Mouse (Mus musculus): ENCODE data around the gene Irgm1.
"Not testable (repeated sequence)": the region's sequence is repeated elsewhere in the genome, so short reads cannot be mapped to it uniquely, and the experiment has no call there.

The Irgm1 gene

DNA sequence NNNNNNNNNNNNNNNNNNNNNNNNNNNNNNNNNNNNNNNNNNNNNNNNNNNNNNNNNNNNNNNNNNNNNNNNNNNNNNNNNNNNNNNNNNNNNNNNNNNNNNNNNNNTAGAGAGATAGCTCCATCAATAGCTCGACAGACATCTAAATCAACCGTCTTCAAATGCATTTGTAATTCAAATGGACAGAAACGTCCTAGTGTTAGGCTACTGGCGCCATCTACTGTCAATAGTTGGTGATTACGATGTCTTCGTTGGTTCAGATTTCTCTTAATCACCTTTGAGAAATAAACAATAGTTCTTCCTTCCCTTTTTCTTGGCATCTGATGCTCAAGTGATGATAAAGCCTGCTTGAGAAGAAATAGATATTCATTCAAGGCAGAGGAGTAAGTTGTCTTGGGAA is 12.5 kb downstream of the Irgm1 start:
- peak in 1 of 2 experiments; percentile 88 for DNase-seq (ENCODE audit: inconsistent age in 2 of 2, low spot score in 1 of 2)

DNA sequence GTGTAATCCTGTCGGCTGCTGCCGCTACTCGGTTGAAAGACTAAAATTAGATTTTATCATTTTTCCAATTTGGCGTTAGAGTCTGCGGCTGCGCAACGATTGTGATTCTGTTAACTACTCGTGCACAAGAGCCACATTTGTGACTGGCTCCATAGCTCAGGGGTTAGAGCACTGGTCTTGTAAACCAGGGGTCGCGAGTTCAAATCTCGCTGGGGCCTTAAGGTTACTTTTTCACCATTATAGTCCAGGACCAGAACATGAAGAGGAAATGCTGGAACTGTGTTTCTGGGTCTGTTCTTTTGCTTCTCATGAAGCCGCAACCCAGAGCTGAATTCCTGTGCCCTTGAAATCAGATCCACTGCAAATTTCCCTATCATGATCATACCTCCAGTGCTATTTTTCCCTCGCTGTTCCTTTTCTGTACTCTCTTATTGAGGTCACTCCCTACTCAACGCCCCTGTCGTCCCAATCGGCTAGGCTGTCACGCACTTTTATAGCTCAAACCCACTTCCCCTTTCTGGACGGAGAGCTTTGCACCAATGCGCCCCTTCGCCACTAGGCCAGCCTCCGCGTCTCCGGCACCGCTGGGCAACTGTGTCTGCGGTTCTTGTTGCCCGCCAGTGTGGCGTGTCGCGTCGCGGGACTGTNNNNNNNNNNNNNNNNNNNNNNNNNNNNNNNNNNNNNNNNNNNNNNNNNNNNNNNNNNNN is 17.9 kb downstream of the Irgm1 start:
- peak; percentile 91 to 99 for DNase-seq (ENCODE audit: inconsistent age in 2 of 2, low spot score in 1 of 2)

DNA sequence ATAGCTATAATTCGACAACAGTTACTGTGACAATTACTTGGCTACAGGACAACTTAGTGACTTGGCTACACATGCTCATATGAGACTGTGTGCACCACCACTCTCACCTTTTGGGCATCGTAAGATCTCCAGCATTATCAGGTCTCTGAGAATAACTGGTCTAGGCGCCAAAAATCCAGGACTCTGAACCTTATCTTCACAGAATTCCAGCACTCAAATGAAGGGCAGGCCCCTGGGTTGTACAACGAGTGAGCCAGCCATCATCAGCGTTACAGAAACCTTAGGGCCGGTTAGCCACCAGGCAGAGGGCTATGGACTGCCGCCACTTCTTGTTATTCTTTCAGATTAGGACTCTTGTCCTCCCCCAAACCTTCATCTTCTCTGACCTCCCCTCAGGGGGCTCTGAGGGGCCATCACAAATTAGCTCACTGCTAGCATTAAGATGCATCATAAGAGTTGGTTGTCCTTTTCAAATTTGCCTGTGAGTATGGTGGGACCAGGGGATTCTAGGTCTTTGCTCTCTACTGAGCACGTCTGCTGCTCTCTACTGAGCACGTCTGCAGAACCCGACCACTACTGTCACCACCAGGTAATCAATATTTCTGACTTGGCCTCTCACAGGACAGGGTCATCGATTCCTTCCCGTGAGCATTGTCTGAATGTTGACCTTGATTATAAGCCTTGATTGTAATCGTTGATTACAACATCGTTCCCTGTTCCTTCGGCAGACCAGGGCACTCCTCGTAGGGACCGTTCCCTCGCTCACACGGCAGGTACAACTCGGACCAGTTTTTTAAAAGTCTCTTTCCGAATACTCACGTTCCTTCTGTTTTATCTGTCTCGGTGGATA is 18.6 kb downstream of the Irgm1 start:
- DNase-seq (ENCODE audit: inconsistent age in 2 of 2, low spot score in 1 of 2) = no peak

DNA sequence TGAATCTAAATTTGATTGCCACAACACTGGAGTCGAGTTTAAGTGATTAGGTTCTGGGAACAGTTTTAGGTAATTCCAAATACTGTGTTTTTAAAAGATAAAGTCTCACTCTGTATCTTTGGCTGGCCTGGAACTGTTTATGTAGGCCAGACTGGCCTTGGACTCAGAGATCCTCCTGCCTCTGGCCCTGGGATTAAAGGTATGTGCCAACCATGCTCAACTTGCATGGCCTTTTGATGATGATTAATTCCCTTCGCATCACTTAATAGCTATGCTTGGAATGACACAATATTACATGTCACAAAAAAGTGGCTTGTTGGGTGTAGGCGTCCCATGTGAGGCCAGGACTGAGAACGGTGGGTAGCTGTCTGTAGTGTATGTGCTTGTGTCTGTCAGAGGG is 19.3 kb downstream of the Irgm1 start:
- peak in 1 of 2 experiments; percentile 82 for DNase-seq (ENCODE audit: inconsistent age in 2 of 2, low spot score in 1 of 2)

DNA sequence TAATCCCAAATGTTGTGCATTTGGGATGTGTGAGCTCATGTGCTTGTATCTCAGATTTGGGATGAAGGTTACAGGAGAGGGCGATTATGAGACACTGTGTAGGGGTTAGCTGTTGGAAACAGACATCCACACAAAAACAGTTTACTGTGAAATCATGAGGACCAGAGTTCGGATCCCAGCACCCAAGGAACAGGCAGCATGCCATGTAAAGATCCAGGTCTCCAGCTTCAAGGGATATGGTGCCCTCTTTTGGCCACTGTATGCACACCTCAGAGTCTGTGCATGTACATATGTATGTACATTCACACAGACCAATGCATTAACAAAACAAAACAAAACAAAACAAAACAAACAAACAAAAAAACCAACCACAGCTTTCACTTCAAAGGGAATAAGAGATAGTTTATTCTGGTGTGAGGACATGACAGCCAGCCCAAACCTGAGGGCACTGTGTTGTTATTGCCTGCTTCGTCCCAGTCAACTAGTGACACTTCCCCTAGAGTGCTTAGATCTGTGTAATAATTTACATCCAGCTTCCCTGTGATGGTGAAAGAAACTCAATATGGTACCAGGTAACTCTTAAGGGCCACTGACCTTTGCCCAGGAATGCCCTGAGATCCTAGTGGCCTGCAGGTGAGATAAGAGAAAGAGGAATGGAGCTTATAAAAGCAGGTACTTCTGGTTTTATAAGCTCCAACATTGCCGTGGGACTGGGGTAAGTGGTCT is 20.1 kb downstream of the Irgm1 start:
- peak in 1 of 2 experiments; percentile 53 for DNase-seq (ENCODE audit: inconsistent age in 2 of 2, low spot score in 1 of 2)

DNA sequence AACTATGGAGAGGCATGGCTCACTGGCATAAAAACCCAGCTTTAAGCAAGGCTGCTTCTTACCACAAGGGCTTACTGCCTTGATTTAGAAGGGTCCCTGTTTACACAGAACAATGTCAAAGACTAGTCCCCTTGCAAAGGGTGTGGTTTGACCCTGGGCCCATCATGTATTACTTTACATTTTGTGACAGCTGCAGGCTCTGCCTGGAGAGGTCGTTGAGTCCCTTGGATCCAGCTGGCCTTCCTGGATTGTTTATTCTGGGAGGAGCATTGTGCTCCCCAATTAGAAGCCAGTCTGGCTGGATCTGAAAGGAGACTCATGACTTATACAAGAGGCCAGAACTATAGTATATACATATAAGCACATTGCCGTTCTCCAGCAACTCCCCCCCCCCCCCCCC is 21.2 kb downstream of the Irgm1 start:
- no peak for DNase-seq (ENCODE audit: inconsistent age in 2 of 2, low spot score in 1 of 2)

DNA sequence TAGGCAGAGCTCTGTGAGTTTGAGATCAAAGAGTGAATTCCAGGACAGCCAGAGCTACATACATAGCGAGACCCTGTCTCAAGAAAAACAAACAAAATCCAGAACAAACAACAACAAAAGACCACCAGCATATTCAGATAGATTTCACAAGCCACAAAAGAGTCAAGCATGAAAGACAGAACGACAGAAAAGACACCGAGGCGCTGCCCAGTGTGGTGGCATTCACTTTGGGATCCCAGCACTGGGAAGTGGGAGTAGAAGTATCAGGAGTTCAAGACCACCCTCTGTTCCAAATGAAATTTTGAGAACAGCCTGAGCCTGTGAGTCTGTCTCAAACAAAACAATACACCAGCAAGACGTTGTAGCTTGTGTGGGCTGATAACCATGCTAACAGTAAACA is 24.6 kb downstream of the Irgm1 start:
- DNase-seq (ENCODE audit: inconsistent age in 2 of 2, low spot score in 1 of 2) = no peak

DNA sequence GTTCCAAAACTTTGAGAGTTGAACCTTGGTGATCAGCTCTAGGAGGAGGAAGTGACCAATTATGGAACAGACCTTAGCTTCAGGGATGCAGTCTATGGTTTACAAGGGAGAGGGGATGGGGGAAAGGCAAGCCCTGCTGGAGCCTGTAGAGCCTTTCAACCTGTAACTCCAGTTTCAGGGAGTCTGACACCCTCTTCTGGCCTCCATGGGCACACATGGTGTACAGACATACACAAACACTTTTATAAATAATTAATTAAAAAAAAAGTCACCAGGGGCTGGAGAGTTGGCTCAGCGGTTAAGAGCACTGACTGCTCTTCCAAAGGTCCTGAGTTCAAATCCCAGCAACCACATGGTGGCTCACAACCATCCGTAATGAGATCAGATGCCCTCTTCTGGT is 25.1 kb downstream of the Irgm1 start:
- DNase-seq (ENCODE audit: inconsistent age in 2 of 2, low spot score in 1 of 2) = not testable (repeated sequence)

DNA sequence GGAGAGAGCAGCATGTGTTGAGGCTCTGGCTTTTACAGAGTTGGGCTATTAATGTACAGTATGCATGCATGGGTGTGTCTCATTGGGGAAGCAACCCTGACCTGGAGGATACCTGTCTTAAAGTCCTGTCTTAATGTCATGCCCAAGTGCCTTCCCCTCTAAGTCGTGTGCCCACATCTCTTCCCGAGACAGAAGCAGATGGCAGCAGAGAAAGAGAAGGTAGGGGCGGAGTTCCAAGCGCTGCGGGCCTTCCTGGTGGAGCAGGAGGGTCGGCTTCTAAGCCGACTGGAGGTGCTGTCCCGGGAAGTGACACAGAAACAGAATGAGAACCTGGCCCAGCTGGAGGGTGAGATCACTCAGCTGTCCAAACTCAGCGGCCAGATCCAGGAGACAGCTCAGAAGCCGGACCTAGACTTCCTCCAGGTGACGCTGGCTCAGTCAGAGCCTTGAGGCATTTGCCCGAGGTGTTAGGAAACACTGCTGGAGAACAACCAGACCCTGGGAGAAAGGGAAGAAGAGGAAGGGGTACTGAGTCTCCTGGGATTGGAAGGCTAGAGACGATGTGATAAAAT is 26.2 kb downstream of the Irgm1 start:
- DNase-seq (ENCODE audit: inconsistent age in 2 of 2, low spot score in 1 of 2) = no peak

DNA sequence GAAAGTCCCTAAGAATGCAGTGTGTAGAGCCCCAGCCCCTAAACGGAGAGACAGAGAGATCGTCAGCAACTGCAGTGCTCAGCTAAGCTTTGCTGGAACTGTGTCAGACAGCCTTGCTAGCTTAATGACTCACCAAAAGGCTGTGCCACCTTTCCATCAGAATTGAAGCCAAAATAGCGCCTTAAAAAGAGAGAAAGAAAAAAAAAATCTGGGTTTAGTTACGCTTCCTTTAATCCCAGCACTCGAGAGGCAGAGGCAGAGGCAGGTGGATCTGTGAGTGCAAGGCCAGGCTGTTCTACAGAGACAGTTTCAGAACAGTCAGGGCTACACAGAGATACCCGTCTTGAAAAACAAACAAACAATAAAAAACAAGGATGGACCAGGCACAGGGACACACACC is 27.2 kb downstream of the Irgm1 start:
- peak in 1 of 2 experiments; percentile 80 for DNase-seq (ENCODE audit: inconsistent age in 2 of 2, low spot score in 1 of 2)

DNA sequence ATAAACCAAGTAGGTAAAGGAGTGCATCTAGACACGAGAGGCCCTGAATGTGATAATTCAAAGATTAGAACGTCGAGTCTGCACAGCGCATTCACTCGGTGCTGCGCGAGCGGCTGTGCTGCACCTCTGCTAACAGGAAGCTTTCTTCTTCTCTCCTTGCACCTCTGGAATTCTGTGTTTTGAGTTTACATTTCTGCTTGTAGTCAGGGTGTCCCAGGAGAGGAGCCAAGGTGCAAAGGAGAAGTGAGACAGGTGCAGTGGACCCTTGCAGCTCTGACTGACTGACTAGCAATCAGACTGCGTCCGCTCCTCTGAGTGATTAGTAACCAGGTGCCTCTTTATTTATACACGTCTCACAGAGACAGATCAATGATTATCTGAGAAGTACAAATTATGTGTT is 28.3 kb downstream of the Irgm1 start:
- DNase-seq (ENCODE audit: inconsistent age in 2 of 2, low spot score in 1 of 2) = no peak

DNA sequence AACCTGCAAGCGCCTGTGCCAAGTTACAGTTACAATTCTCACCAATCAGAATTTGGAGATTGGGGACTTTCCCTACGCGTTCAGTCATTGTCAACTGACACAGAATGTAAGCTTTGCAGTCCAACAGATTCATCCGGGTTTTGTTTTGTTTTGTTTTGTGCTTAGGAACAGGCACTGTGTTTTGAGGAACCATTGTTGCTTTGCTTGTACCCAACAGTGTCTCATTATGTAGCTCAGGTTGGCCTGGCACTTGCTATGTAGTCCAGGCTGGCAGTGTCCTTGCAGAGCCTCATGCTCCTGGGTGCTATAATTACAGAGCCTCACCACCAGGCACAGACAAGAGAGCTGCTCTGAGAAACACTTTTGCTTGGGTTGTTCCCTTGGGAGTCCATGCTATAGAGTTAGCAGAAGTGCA is 29.1 kb downstream of the Irgm1 start:
- no peak for DNase-seq (ENCODE audit: inconsistent age in 2 of 2, low spot score in 1 of 2)

DNA sequence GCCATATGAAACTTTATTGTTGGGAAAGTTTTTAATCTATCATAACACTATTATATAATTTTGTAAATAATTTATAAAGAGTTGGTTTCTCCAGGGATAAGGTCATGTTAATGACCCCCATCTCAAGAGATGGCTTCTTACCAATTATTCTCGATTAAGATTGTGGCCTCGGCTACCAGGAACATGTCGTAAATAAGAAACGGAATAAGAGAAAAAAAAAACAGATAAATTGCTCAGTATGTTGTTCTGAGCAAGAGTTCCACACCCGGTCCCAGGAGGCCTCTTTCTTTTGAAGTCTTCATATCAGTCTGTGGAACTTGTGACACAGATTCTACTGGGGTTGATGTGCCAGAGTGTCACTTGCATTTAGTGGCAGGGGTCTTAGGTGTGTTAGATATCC is 30.3 kb downstream of the Irgm1 start:
- DNase-seq (ENCODE audit: inconsistent age in 2 of 2, low spot score in 1 of 2) = no peak

DNA sequence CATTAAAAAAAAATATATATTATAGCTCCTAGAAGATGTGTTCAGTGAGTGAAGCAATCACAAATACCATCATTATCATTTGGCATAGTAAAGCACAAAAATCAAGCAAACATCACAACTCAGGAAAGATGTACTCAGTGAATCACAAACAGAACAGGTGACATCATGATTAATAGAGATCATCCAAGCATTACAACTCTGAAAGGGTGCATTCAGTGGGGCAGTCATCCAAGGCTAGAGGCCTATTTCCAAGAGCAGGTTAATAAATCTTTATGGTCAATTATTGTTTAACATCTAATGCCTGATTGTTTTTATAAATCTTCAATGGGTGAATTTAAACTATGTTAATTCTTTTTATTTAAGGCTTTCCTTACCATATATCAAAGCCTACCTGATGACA is 30.7 kb downstream of the Irgm1 start:
- DNase-seq (ENCODE audit: inconsistent age in 2 of 2, low spot score in 1 of 2) = no peak

DNA sequence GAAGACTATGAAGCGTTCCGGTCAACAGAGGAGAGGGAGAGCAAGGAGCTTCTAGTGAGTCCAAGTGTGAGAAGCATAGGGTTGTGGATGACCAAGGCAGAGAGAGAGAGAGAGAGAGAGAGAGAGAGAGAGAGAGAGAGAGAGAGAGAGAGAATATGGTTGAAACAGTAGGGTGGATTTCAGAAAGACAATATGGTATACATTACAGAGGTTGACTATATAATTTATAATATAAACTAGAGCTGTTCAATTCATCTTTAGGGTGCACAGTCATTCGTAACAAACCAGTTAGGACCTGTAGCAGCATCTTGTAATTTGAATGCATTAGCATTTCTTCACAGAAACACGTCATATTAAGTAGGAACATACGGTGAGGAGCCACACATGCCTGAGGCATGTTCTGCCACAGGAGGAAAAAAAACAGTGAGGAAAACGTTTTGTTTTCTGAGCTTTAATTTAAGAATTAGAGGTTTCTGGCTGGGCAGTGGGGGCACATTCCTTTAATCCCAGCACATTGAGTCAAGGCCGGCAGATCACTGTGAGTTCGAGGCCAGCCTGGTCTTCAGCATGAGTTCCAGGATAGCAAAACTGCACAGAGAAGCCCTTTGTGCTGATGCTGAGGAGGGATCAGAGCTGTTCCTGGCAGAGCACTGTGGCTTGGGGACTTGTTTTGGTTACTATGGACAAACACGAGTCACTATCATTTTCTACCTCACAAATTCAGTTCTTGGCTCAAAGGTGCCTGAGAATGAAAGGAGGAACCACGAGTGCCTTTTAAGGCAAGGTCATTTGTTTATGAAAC is 32.4 kb downstream of the Irgm1 start:
- no peak for DNase-seq (ENCODE audit: inconsistent age in 2 of 2, low spot score in 1 of 2)

DNA sequence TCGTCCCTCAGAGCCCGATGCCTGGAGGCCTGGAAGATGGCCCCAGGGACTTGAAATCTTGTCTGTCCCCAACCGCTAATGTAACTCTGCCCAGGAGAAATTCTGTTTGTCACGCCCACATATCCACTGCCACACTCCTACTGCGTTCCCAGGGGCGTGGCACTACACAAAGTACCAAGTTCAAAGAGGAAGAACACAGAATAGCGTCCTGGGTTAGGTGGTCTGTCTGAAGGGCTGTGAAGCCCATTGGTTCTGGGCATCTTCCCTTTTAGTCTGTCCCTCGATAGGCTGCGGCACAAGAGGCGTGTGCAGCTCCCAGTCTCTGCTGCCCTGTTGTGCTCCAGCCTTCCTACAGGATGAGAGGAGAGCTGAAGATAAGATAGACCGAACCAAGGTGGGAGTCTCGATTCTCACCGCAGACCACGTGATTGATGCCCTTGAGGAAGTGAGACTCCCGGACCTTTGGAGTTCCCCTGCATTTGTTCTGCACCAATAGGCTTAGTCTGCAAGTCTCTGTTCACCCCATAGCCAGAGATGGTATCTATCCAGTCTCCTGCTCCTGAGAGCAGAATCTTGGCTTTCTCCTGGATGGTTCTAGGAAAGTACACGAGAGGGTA is 33.2 kb downstream of the Irgm1 start:
- DNase-seq (ENCODE audit: inconsistent age in 2 of 2, low spot score in 1 of 2) = peak; percentile 41 to 90

DNA sequence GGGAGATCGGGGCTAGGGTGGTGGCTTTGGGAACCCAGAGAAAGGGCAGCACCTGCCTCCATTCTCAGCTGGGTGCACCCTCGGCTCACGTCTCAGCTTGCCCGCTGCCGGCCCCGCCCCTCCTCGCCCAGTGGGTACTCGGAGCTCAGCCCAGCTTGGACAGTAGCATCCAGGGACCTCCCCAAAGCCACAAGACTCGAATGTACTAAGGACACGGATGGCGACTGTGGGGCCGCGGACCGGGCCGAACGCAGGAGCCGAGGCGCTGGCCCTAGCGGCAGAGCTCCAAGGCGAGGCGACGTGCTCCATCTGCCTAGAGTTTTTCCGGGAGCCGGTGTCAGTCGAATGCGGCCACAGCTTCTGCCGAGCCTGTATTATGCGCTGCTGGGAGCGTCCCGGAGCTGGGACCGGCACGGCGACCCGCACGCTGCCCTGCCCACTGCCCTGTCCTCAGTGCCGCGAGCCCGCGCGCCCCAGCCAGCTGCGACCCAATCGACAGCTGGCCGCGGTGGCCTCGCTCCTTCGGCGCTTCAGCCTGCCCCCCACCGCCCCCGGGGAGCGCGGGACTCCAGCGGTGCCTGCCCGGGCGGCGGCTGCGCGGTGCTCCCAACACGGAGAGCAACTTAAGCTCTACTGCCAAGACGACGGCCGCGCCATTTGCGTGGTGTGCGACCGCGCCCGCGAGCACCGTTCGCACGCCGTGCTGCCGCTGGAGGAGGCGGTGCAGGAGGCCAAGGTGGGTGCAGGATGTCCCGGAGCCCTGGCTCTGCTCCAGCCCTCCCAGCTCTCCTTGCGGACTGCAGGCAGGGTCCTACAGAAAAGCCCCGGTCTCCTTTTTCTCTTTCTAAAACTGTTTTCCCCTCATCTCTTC is 33.9 kb downstream of the Irgm1 start:
- peak; percentile 86 to 95 for DNase-seq (ENCODE audit: inconsistent age in 2 of 2, low spot score in 1 of 2)

DNA sequence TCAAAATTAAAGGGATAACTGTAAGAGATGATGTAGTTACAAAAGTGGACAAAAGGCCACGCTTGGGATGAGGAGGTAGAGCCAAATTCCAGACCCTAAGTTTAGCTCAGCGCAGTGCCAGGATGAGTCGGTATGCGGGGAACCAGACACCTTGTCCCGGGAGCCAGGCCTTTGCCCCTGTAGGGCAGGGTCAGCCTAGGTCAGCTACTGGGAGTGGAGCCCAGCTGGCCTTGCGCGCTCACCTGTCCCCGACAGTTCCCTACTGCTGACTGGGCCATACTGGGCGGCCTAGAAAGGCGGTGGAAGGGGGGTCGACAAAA is 34.5 kb downstream of the Irgm1 start:
- DNase-seq (ENCODE audit: inconsistent age in 2 of 2, low spot score in 1 of 2) = no peak

DNA sequence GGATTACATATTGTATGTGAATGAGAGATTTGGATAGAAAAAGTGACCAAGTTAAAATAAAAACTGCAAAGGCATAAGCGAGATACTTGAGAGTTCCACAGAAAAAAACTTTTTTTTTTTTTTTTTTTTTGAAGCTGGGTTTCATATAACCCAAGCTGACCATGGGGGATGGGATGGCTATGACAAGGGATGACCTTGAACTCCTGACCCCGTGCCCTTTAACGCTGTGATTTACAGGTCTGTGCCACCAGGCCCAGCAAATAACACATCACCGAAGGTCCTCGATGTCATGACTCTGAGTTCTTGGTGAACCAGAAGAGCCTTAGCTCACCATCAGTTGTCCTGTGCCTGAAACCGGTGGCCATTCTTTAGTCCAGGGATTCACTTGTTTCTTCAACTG is 35.6 kb downstream of the Irgm1 start:
- peak in 1 of 2 experiments; percentile 57 for DNase-seq (ENCODE audit: inconsistent age in 2 of 2, low spot score in 1 of 2)
